ENCODE assay signal across 8 mouse cellular contexts in the genomic region with DNA sequence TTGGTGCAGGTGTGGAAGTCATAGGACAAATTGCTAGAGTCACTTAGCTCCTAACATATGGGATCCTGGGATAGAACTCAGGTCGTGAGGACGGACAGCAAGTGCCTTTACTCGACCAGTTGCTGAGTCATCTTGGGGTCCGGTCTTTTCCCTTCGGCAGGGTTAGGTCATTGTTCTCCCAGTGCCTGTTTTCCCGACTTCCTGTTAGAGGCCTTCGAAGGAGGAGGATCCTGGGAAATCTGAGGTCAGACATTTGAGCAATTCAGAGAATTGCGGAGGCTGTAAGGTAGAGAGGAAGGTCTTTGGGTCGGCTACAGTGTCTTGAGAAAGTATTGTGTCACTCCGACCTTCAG. TPM values are rescaled to one million over a fixed set of nuclear protein-coding genes. Genes with fewer than 3 reads are reported as not detected.
A peak's percentile ranks its signal among the peaks of the same experiment; 100 is the strongest.
DNase-seq lines count a peak whose midpoint lies in the region; ATAC-seq and TF ChIP-seq lines count a peak whose summit lies in the region.

No protein-coding gene starts in this region.

- DNase-seq in left cerebral cortex, adult 2 months (ENCODE audit: extremely low spot score in 1 of 2, low spot score in 2 of 2): no peak
- no peak for DNase-seq in left cerebral cortex, adult 9 months (ENCODE audit: low spot score in 2 of 2)
- DNase-seq in kidney, postnatal 25 days: peak; percentile 43 to 73
- peak; percentile 47 for DNase-seq in mesoderm, embryonic 11.5 days (ENCODE audit: low read depth, low spot score)
- DNase-seq in T-cell, adult 2 months (ENCODE audit: low spot score): no peak
- DNase-seq in layer of hippocampus, postnatal 10 days (ENCODE audit: low spot score in 2 of 2): no peak
- DNase-seq in adrenal gland, adult 2 months: no peak

- peak; percentile 31 for ATAC-seq in granulocyte monocyte progenitor cell, adult 5-6 weeks (replicated peaks; ENCODE audit: poor library complexity, severe bottlenecking)

- peak overlapping the region; percentile 89 for H3K27ac ChIP-seq in left cerebral cortex, adult 2 months

- H3K4me3 ChIP-seq in left cerebral cortex, adult 2 months: peak overlapping the region; percentile 90

- intact Hi-C loops in left cerebral cortex, adult 2 months (cut with DNase I): no loop called here

- no peak for TF ChIP-seq CTCF in left cerebral cortex, adult 2 months (IDR thresholded peaks at IDR 0.05)

RNA-seq across cellular contexts. Expression of a gene that starts 19.2 kb away (rescaled TPM):
- 1 to 10 TPM; 3.6 to 4.0 TPM for total RNA-seq in left cerebral cortex, adult 2 months (2021)
- 2.1 and 8.0 TPM in 2 replicates for total RNA-seq in granulocyte monocyte progenitor cell, adult 5-6 weeks (2014; fragmentation: Nextera tagmentation)
- total RNA-seq in granulocyte monocyte progenitor cell, adult 5-6 weeks (2017): 1.4 and 2.2 TPM in 2 replicates
- 1 to 10 TPM; 4.5 to 5.6 TPM for total RNA-seq in layer of hippocampus, postnatal 10 days (2021)
- 10 to 100 TPM; 13.5 to 22.3 TPM for total RNA-seq in adrenal gland, adult 2 months (2021)
- 41.9 and 49.8 TPM in 2 replicates for polyA plus RNA-seq in adrenal gland, adult 2 months (2012; rRNA removed)

RNA-seq across cellular contexts. Expression of a gene that starts 50.6 kb away (rescaled TPM):
- total RNA-seq in left cerebral cortex, adult 2 months (2021): under 1 TPM in 1 of 2 experiments, not detected in 1; 0.21 TPM
- not detected in 2 replicates for total RNA-seq in granulocyte monocyte progenitor cell, adult 5-6 weeks (2014; fragmentation: Nextera tagmentation)
- not detected in 2 replicates for total RNA-seq in granulocyte monocyte progenitor cell, adult 5-6 weeks (2017)
- total RNA-seq in layer of hippocampus, postnatal 10 days (2021): under 1 TPM in 1 of 2 experiments, not detected in 1; 0.18 TPM
- total RNA-seq in adrenal gland, adult 2 months (2021): 1 to 10 TPM; 4.6 to 8.5 TPM
- 2.3 and 3.7 TPM in 2 replicates for polyA plus RNA-seq in adrenal gland, adult 2 months (2012; rRNA removed)

Comparison
In these comparisons a context has a peak if more than half of its experiments do, and no peak if none do; other contexts are left out.
1. DNase-seq: peak in kidney, postnatal 25 days (2 of 2) and mesoderm, embryonic 11.5 days (single experiment); none in left cerebral cortex, adult 2 months (0 of 2), left cerebral cortex, adult 9 months (0 of 2), T-cell, adult 2 months (single experiment), layer of hippocampus, postnatal 10 days (0 of 2) and adrenal gland, adult 2 months (single experiment).
2. RNA of a gene that starts 50.6 kb away (total RNA-seq): 4.6 to 8.5 TPM in adrenal gland, adult 2 months; 0.21 TPM in left cerebral cortex, adult 2 months, 0.18 TPM in layer of hippocampus, postnatal 10 days and not detected in granulocyte monocyte progenitor cell, adult 5-6 weeks; every median in the first group is over 4 times any median in the second.